Mouse (Mus musculus) urinary bladder, adult 2 months (tissue): ENCODE data around the gene Gm49510. TPM values are rescaled to one million over a fixed set of nuclear protein-coding genes. Genes with fewer than 3 reads are reported as not detected.

ENCODE experiments used
- DNase-seq: peaks from one replicate; pipeline ENCODE4 v3.0.0; 2022; ENCODE audit warnings: low spot score
- polyA plus RNA-seq: library from polyadenylated mRNA; depleted of rRNA; stranded (reverse); fragments of >200 nt; gene quantifications from 2 replicates; pipeline ENCODE4 v1.2.3, GENCODE M21; 2012

Gm49510 gene
- polyA plus RNA-seq, 1 experiment = 0.04 TPM

- DNase-seq = no peak
Measured at GRCm38 (mm10) chr15:78915660-78916017, 16.2 kb downstream of the Gm49510 start.

- no peak for DNase-seq
Measured at GRCm38 (mm10) chr15:78916052-78916826, 16.8 kb downstream of the Gm49510 start.

DNA sequence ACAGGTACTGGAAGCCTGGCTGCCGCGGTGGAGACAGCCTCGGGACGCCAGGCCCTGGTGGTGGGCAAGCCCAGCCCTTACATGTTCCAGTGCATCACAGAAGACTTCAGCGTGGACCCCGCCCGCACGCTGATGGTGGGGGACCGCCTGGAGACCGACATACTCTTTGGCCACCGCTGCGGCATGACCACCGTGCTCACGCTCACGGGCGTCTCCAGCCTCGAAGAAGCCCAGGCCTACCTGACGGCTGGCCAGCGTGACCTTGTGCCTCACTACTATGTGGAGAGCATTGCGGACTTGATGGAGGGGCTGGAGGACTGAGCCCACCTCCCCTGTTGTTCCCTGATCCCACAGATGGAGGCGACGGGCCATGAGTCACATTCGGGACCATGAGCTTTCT lies 18.7 kb downstream of the Gm49510 start:
- no peak for DNase-seq

- no peak for DNase-seq
Measured at GRCm38 (mm10) chr15:78919914-78920313, 20.4 kb downstream of the Gm49510 start.

DNA sequence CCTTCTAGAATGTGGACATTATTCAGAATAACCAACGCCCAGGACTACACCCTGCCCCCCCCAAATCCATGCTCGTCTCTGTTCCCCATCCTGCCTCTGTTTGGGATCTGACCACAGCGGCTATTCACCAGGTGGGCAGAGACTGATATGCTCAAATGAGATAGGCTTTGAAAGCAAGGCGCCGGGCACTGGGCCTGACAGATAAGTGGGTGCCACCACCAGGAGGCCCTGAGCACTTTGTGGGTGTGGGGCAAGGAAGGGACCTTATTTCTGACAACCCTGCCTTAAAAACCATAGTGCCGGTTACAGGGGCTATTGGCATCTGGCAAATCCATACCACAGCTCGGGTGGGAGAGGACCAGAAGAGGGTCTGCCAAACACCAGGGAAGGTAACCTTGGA lies 23.2 kb downstream of the Gm49510 start:
- DNase-seq = no peak

GRCm38 (mm10) chr15:78923585-78923984 lies 24.1 kb downstream of the Gm49510 start:
- no peak for DNase-seq

DNA sequence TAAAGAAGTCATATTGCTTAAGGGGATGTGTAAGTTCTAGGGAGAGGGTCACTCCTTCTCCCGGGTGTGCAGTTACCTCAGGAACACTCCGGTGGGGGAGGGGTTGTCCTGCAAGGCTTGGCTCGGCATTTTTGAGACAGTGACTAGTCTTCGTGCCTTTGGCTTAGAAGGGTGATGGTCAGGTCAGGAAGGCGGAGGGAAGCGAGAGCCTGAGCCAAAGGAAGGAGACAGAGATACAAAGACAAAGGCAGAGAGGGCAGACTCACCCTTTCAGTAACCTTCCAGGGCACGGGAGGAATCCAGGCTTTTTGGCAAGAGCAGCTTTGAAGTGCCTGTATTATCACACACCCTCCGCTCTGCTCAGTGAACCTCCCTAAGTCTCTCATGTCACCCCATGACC lies 25.7 kb downstream of the Gm49510 start:
- no peak for DNase-seq

- peak; percentile 59 for DNase-seq
Measured at GRCm38 (mm10) chr15:78926021-78926919, 26.8 kb downstream of the Gm49510 start, which contains the start of gene Lgals1. Gene Lgals1 (plus strand): TSS chr15:78926725.

GRCm38 (mm10) chr15:78927021-78927787 lies 27.7 kb downstream of the Gm49510 start:
- DNase-seq = no peak

GRCm38 (mm10) chr15:78927788-78928457 lies 28.5 kb downstream of the Gm49510 start:
- no peak for DNase-seq

- no peak for DNase-seq
Measured at GRCm38 (mm10) chr15:78928539-78928938, 29.1 kb downstream of the Gm49510 start.

GRCm38 (mm10) chr15:78930192-78930706 lies 30.8 kb downstream of the Gm49510 start:
- no peak for DNase-seq

DNA sequence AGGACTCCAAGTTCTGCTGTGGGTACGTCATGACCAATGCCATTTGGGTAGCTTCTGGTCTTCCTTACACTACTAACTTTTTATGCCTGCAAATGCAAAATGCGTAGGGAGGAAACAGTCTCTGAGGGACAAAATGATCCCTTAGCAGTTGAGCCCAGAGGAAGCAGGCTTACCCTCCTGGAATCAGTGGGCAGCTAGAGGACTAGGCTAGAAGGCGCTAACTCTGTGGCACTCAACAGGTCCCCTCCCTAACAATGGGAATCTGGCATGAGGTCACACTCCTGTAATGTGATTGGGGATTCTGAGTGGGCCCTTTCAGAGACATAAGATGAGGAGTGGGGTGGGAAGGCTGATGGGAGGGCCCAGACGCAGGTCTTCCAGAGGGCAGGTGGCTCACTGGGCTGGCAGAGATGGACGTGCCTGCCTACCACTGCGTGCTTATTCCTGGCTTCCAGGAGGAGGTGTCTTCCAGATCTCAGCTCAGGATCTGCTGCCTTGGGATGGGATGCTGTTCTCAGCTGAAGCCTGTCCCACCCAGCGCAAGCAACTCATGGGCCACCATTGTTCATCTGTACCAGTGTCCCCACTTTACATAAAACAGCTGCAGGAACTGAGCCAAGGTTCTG lies 31.4 kb downstream of the Gm49510 start:
- no peak for DNase-seq

DNA sequence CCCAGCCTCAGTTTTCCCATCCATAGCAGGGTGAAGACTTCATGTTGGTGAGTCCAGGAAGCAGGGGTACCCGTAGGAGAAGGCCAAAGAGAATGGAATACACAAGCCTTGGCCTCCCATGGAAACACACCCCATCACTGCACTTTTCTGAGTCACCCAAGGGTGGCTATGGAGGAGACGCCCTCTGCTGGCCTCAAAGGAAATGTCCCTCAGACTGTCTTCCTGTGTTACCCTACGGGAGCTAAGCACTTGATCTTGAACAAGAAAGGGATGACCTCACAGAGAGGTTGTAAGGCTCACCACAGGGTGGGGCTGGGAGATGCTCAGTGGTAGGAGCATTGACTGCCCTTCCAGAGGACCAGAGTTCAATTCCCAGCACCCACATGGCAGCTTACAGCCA lies 32.1 kb downstream of the Gm49510 start:
- no peak for DNase-seq

DNA sequence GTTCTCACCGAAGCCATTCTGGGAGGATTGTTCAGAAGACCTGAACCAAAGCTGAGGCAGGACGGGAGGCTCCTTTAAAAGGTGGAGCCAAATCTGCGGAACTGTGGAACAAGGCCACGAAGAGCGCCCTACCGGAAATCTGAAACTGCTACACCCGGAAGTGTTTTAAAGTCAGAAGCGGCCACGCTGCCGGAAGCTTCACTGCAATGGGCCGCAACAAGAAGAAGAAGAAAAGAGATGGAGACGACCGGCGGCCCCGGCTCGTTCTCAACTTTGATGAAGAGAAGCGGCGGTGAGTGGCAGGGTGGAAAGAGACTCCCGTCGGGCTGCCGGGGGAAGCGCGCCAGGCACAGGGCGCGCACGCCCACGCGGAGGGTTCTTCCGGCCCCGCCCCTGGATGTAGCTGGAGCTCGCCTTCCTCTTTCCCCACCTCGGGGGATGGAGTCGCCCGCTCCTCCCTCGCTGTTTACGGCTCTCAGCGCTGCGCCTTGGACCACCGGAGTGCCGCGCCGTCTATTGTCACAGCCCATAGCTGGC lies 35.4 kb downstream of the Gm49510 start, which contains the start of gene Nol12:
Gene Nol12, plus strand, starts transcription at position 150 of the 537 bp plus-strand sequence.
- peak; percentile 54 for DNase-seq

DNA sequence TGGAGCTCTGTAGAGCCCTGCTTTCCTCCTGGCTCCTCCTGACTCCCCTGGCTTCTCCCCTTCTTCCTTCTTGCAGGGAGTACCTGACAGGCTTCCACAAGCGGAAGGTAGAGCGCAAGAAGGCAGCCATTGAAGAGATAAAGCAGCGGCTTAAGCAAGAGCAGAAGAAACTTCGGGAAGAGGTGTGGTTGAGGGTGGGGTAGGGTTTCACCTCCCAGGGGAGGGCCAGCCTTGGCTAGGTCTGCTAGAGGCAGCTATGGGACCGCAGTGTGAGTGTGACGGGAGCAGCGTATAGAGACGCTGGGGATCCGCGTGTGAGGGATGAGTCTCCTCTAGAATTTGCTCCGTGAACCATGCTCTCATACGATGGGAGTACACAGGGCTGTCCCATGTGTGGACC lies 36.9 kb downstream of the Gm49510 start:
- no peak for DNase-seq

DNA sequence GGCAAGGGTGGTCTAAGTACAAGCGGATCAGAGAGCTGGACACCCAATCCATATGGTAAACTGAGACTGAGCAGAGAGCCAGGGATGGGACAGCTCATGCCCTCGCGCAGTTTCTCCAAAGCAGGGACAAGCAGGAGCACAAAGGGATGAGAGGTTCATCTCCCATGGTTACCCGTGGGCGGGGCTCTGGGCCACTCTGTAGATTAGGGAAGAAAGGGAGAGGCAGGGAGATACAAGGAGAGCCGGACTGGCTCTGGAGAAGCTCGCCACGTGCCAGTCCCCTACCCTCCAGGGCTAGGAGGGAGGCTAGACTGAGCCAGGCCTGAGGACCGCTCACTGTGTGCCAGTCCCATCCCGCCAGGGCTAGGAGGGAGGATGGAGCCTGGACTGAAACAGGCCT lies 37.8 kb downstream of the Gm49510 start:
- DNase-seq = no peak

- no peak for DNase-seq
Measured at GRCm38 (mm10) chr15:78937963-78938362, 38.5 kb downstream of the Gm49510 start.

DNA sequence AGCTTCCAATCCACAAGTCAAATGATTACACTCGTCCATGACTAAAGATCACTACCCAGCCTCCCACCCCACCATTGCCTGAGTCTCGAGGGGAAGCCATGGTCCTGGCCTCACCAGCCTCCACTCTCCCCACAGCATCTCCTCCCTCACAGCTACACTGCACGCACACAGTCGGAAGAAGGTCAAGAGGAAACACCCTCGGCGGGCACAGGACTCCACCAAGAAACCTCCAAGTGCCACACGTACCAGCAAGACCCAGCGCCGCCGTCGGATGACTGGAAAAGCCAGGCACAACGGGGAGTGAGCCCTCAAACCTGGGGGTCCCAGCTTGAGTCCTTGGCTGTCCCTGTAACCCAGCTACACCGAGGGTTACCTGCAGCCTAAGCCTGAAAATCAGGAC lies 40.9 kb downstream of the Gm49510 start:
- no peak for DNase-seq

DNA sequence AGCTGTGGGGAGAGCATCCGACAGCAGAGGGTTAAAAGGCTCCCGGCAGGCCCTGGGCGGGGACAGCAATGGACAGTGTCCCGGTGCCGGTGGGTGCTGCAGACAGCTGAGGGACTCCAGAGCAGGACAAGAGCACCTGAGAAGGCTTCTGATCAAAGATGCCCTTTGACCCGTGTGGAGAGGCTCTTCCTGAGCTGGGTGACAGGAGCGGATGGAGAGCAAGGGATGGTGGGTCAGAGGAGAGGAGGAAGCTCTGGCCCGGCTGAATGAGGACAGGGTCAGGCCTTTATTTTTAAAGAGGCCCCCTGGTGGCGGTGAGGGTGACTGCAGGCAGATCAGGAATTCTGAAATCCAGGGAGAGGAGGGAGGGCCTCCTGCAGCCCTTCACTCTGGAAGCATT lies 43.2 kb downstream of the Gm49510 start:
- peak; percentile 60 for DNase-seq
